Mouse (Mus musculus) ovary, postnatal 14 days (tissue): ENCODE data around the gene Lor.

Source experiments
- DNase-seq: peaks from one replicate; pipeline ENCODE4 v3.0.0; 2022; ENCODE audit warnings: low spot score

Lor gene

DNA sequence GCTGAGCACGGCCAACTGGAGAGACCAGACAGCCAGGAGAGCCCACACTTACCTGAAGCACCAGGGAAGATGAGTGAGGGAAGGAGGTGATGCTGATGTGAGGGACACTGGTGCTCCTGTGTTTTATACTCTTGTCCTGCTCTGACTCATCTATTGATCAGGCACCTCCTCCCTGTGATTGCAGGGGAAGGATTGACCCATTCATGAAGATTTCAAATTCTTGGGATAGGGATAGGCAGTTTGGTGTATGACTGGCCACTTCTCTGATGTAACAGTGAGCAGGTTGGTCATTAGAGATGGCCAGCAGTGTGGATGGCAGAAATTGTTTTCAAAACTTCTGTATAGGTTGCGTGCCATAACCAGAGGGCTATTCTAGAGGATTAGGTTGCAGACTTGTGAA is at the start of gene Lor:
Gene Lor (minus strand): TSS at position 101 of the 400 bp plus-strand sequence.
- DNase-seq, result no peak

DNA sequence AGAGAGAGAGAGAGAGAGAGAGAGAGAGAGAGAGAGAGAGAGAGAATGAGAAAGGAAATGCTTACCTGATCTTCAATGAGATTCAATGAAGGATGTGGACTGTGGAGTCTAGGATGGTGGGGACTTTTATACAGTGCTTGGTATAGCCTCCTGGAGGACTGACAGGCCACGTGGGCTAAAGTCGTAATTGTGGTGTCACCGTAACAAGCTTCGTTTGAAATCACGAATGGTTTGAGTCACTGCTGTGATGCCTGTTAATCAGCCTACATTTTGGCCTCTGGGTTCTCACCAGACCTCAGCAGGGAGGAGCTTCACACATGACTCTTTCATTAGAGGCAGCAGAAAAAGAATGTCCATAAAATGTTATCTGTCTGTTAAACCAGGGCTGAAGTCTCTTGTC is 40.9 kb upstream of the Lor start, which contains the start of gene Prr9:
Gene Prr9 (minus strand): TSS at position 101 of the 400 bp plus-strand sequence.
- DNase-seq, result no peak

DNA sequence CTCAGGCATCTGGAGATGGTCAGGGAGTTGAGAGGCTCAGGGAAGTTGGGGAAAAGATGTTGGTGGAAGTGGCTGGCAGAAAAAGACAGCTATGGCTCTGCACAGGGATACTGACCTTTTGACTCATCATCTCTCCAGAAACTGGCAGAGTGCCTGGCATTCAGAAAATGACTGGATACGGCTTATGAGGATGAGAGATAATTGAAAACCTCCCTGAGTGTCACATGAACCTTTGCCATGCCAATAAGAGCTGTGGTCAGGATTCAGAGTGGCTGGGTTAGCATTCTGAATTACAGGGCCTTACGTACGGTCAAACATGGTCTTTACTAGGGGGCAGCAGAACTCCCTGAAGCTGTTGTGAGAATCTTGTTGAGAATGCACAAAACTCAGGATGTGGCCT is 38.0 kb upstream of the Lor start:
- no peak for DNase-seq

DNA sequence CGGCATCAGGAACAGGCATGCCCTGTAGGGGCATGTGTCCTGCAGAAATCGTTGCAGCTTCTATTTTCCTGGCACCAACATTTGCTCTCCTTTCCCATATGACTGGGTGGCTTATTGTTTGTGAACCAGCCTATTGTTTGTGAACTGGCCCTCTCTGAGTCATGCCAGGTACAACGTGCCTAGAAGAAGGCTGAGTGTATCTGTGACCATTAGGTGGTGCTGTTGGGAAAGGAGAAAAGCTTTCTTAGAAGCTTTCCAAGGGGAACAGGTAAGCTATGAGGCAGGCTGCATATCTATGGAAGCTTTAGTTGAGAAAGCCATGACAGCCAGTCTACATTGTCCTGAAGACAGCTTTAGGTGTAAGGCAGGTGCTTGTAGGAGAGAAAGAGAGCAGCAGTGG is 35.0 kb upstream of the Lor start:
- DNase-seq, result peak; percentile 1

DNA sequence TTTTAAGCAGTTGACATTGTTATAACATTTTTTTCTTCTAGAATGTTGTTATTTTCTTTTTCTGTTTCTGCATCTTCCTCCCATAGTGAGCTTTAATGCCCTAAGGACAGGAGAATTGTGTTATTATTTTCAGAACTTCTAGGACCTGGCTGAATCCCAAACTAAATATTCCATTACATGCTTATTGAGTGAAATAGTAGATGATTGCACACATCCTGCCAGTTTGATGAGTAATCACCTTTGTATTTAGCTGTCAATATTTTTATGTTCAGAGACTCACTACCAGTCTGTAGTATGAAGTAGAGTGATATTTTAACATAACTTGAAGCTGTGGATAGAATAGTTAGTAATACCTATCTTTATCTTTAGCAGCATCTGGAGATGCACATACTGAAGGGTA is 28.6 kb upstream of the Lor start:
- DNase-seq, result no peak

DNA sequence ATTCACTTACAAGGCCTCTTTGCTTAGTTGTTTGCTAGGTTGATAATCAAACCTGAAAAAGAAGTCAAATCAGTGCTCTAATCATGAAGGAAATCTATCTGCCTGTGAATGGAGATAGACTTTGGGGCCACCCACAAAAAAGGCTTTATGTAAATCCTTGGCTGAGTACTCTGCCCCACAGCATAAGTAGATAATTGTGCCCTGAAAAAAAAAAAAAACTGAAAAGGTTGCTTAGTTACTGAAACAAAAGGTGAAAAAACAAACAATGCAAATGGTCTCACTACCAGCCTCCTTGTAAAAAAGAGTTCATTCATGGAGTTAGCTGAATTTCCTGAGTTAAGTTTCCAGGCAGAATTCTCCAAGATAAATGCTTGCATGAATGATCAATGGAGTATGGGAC is 27.8 kb upstream of the Lor start:
- no peak for DNase-seq

DNA sequence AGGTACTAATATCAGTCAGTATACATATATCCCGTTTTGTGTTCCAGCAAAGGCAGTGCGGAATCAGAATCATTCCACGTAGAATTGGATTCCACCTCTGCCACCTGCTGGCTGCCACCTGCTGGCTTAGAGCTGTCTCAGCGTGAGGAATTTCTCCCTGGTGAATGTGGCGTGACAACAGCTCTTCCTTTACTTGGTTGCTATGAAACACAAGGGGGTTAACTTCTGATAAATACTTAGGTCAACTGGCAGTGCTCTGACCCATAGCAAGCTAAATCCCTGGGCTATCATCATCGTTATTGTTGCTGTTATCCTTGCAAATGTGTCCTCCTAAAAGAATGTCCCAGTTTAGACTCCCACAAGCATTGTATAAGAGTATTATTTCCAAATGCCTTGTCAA is 23.6 kb upstream of the Lor start:
- no peak for DNase-seq

DNA sequence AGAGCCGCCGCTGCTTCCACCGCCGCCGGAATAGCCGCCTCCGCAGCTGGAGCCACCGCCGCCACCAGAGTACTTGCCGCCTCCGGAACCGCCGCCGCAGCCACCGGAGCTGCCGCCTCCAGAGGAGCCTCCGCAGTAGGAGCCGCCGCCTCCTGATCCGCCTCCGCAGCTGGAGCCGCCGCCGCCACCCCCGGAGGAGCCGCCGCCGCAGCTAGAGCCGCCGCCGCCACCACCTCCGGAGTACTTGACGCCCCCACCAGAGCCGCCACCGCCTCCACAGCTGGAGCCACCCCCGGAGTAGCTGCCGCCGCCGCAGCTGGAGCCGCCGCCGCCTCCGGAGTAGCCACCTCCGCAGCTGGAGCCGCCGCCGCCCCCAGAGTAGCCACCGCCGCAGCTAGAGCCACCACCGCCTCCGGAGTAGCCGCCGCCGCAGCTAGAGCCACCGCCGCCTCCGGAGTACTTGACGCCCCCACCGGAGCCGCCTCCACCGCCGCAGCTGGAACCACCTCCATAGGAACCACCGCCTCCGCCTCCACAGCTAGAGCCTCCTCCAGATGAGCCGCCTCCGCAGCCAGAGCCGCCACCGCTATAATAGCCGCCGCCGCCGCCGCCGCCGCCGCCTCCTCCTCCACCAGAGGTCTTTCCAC is 1.5 kb downstream of the Lor start:
- DNase-seq, result peak; percentile 20

DNA sequence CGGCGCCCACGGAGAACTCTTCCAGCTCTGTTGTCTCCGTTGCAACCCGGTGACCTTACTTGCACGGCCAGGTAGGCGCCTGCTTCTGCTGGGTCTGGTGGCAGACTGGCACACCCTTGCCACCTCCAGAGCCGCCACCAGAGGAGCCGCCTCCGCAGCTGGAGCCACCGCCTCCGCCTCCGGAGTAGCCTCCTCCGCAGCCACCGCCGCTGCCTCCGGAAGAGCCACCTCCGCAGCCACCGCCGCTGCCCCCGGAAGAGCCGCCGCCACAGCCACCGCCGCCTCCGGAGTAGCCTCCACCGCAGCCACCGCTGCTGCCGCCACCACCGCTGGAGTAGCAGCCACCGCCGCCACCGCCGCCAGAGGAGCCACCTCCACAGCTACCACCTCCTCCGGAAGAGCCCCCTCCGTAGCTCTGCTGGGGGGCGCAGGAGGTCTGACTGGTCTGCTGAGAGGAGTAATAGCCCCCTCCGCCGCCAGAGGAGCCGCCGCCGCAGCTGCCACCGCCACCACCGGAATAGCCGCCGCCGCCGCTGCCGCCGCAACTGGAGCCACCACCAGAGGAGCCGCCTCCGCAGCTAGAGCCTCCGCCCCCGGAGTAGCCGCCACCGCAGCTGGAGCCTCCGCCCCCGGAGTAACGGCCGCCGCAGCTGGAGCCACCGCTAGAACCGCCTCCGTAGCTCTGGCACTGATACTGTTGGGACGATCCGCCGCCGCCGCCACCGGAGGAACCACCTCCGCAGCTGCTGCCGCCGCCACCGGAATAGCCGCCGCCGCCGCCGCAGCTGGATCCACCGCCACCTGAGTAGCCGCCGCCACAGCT is 2.3 kb downstream of the Lor start:
- DNase-seq, result peak; percentile 44

DNA sequence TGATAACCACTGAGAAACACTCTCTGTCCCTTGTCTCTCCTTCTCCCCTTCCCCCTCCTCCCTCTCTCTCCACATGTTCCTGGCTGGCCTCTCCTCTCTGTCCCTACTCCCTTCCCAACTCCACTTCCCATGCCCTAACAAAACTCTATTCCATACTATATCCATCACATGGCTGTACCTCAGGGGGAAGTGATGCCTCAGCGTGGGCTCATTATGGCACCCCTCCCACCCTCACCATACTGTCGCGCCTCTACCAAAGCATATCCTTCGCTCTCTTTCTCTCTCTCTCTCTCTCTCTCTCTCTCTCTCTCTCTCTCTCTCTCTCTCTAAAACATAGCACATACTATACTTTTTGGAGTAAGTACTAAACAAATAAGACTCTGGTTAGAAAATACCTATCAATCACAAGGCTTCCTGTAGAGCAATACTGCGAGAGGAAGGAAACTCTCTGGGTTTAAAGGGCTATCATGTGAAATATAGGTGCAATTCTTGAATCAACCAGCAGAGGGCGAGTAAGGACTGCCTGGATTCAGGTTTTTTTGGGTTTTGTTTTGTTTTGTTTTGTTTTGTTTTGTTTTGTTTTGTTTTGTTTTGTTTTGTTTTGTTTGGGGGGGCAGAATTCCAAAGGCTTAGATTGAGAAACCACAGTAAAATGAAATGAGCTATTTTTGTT is 32.4 kb downstream of the Lor start:
- DNase-seq, result peak; percentile 9

DNA sequence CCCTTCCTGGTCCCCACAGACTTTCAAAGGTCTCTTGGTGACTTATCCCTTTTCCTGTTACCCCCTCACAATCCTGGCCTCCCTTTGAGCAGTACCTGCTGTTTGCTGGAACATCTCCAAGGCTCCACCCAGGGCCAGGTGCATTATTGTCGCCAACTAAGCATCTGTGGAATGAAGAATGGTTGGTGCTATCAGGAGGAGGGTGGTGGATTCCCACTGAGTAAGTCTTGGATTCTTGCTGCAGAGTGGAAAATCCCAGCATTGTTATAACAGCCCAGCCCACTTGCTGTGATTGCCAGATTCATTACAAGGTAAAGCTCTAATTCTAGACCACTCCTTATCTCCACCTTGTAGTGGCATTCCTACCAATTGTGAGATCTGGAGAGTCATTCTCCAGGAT is 49.0 kb downstream of the Lor start:
- no peak for DNase-seq

DNA sequence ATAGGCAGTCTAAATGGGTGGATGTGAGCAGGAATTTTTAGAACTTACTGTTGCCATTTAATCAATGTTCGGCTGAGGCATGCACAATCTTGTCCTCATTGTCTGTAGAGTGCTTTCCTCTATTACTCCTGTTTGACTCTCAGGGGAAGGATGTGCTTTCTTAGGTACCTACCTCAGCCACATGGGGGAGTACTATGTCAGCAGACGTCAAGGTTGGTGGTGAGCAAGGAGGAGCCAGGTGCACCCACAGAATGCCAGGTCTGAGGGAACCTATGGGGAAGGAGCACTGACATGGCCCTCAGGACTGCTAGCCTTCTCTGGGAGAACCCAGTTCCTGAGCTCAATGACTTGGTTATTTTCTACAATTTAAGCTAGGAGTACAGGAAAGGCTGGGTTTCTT is 49.7 kb downstream of the Lor start:
- no peak for DNase-seq
